Mouse (Mus musculus) cerebellum, adult 11 months (tissue): ENCODE measurements at regions not wholly inside any gene's neighbourhood (a gene's known extent, or its start where the extent isn't known, plus 50 kb on each side); places are given as distances from the start of the nearest gene placed in this dataset.
A peak's percentile ranks its signal among the peaks of the same experiment; 100 is the strongest.
"Not testable (repeated sequence)": the region's sequence is repeated elsewhere in the genome, so short reads cannot be mapped to it uniquely, and the experiment has no call there.

Source experiments
- DNase-seq: peaks from one replicate; pipeline ENCODE4 v3.0.0; 2022

DNA sequence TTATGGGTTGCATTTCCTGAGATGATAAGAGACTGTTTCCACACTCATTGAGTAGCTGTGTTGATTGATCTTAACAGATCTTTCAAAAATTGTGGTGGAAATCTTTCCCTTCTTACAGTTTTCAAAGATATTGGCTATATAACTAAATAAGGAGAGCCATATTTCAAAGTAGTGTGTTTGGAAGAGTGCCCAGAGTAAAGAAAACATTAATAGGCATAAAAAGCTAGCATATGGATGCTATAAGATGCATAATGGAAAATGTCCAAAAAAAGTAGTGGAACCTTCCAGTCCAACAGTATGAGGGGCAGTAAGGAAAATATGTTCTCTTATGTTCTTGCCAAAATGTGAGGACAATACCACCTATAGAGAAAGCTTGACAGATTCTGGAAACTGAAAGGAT lies 137.2 kb upstream of the Speer3 start:
- DNase-seq: no peak

DNA sequence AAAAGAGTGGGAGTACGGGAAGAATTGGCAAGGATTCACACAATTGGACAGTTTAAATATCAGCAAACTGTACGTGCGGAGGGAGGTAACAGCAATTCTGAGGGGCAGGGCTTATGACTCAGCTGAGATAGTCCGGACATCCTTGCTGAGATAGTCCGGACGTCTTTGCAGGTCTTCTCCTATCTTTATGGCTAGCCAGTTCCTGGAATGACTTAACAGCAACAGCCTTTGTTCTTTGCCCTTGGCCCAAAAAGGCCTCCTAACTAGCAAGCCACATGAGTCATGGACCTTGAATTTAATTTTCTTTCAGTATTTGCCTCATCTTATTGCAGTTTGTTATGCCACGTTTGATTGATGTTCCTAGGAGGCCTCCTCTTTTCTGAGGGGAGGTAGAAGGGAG lies 133.1 kb upstream of the Speer3 start:
- not testable (repeated sequence) for DNase-seq

DNA sequence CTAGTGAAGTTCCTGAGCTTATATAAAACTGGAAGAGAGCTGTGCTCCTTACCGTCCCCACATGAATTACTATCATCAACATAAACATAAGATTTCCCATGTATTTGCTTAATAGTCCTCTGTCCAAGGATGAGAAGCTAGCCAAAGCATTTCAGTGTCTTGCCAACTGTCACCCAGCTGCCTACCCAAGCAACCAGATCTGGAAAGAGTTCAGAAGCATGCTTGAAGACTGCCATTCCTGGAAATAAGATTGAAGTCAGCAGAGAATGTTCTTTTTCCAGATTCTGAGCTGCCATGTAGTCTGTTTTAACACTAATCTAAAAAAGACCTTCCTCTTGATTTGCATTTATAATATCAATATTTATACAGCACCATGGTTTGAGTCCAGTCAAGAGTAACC lies 131.9 kb upstream of the Speer3 start:
- DNase-seq: no peak

DNA sequence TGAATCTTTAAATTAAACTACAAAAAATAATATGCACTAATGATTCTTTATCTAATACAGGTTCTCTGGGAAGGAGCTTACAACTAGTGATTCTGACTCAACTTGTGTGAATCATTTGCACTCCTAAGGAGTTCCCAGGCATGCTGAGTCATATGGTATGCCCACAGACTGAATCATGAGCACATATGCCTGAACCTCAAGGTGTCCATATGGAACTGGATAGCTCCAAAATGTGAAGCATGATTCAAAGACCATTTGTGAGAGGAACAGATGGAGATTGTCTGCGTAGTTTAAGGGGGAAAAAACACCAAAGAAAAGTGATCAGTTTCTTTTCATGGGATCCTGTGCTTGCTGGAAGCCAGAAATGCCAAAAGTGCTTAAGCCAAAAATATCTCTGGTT lies 124.0 kb upstream of the Speer3 start:
- peak; percentile 0 for DNase-seq

DNA sequence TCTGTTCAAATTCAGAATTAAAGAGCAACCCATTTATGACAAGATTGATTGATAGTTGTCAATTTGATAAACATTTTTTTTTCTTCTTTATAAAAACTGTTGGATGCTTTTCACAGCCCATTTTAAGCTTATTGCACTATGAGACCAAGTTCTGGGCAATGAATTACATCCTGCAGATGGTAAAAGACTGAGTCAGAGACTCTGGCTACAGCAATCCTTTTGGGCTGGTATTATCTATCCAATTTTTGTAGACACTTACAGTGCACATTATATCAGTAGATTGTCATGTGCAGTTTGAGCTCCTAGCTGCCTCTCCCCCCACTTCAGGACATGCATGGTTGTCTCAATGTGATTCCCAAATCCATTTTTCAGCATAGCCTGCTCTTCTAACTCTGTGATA lies 122.6 kb upstream of the Speer3 start:
- no peak for DNase-seq

DNA sequence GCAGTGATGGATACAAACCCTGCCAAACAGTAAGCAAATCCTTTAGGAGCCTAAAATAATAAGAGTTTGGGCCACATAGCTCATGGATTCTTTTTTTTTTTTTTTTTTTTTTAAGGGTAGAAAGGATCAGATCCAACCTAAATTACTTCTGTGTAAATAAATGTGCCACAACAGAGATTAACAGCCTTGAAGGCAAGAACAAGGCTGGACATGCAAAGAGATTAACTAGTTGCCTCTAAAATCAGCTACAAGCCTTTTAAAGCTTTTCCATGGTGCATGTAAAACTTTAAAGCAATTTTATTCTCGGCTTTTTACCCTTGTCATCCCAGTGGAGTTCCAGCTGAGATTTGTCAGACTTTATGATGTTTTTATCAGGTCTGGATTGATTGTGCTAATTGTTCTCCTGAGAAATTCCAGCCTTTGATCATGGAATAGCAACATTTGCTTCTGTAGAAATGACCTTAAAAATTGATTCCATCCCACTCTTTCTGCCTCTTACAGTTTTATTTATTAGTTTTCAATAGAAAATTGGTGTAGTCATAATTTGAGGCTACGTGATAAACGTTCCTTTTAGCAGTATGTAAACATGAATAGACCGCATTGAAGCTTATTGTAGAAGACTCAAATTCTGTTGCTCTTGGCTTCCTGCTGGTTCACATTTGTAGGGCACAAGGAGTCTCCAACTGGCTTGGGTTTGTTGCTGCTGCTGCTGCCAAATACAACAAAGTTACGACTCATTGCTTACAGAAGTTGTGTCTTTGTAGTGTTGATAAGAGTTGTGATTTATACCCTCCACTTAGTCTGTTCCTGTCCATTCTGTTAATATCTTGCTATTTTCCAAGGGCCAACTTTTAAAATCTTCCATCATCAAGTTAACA lies 100.3 kb upstream of the Speer3 start:
- DNase-seq: no peak

DNA sequence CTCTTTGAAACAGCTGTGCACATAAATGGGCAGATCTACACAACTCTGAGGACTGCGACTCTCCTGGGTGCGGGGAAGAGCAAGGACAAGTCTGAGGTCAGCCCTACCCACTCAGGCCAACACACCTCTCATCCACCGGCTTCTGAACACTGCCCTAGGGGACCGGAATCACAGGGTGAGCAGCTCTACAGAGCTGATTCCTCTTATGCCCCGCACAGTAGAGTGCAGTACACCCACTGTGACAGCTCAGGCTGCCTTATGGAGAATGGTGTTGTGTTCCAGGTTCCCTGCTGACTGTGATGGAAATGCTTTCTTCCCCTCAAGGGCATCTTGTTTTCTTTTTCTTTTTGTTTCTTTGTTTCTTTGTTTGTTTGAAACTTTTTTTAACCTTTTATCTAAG lies 96.6 kb upstream of the Speer3 start:
- DNase-seq: no peak
